Mouse (Mus musculus) bone marrow, adult 2 months (tissue): ENCODE data around the gene Rad51ap1.

Source experiments
- CTCF ChIP-seq: fragments of 200-500 bp; IDR thresholded peaks from 2 replicates; pipeline ENCODE4 v1.5.1; 2011; ENCODE audit warnings: low read length, control low read depth; ENCODE audit not compliant: control insufficient read depth, insufficient read depth
- POLR2A ChIP-seq: fragments of 200-500 bp; IDR thresholded peaks from 2 replicates; pipeline ENCODE4 v1.6.1; 2011; ENCODE audit warnings: low read depth, mild to moderate bottlenecking, control low read depth, low read length, borderline replicate concordance; ENCODE audit not compliant: control insufficient read depth

DNA sequence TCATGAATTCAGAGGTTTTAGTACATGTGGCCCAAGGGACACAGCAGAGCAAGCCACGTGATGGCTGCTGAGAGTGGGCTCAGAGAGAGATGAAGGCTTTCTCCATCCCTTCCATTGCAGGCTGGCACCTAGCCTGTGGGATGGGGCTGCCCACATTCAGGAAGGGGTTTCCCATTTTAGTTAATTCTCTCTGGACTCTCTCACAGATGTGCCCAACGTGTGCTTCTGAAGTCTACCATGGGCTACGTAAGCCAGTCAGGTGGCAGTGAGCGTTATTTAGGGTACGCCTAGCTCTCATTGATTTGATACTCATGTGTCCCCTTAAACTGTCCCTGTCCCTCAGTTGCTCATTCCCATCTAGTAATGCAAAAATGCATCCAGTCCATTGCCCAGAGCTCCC lies 24.5 kb downstream of the Rad51ap1 start:
- TF ChIP-seq POLR2A (no peak), CTCF (no peak)
